Mouse (Mus musculus): ENCODE measurements around the gene Col4a3bp. TPM values are rescaled to one million over a fixed set of nuclear protein-coding genes. Genes with fewer than 3 reads are reported as not detected.
A peak's percentile ranks its signal among the peaks of the same experiment; 100 is the strongest.

Col4a3bp gene
- polyA plus RNA-seq, 1 experiment = 54.8 TPM

GRCm38 (mm10) chr13:96571016-96571361 is 28.6 kb downstream of the Col4a3bp start:
- Histone ChIP-seq H3K4me3 (replicated peaks; ENCODE audit: insufficient read depth, low read depth, low read length) (no peak overlapping the region), H3K27ac (ENCODE audit: insufficient read depth, low read length) (no peak overlapping the region), H3K4me1 (ENCODE audit: control insufficient read depth, insufficient read depth, low read length) (peaks cover 6% of the 10 kb centered on the region; the same call in 1 of the 2 replicates), H3K27me3 (ENCODE audit: control insufficient read depth, insufficient read depth, low read length) (no peaks in the 10 kb centered on the region)
- no peak for TF ChIP-seq CTCF (IDR thresholded peaks at IDR 0.05; ENCODE audit: borderline replicate concordance, insufficient read depth, low read depth, low read length)
- no peak for TF ChIP-seq POLR2A (IDR thresholded peaks at IDR 0.05; ENCODE audit: borderline replicate concordance, insufficient read depth, low read length)
- DNase-seq = no peak
- WGBS = 81% methylated on average over 6 of the region's 6 CpGs

GRCm38 (mm10) chr13:96574170-96574569 is 31.8 kb downstream of the Col4a3bp start:
- WGBS = 75% methylated on average over 2 of the region's 2 CpGs
- no peak for DNase-seq
- Histone ChIP-seq H3K27ac (ENCODE audit: insufficient read depth, low read length) (no peak overlapping the region), H3K4me1 (ENCODE audit: control insufficient read depth, insufficient read depth, low read length) (no peaks in the 10 kb centered on the region), H3K27me3 (ENCODE audit: control insufficient read depth, insufficient read depth, low read length) (no peaks in the 10 kb centered on the region), H3K4me3 (replicated peaks; ENCODE audit: insufficient read depth, low read depth, low read length) (no peak overlapping the region)
- TF ChIP-seq POLR2A (IDR thresholded peaks at IDR 0.05; ENCODE audit: borderline replicate concordance, insufficient read depth, low read length) = no peak
- TF ChIP-seq CTCF (IDR thresholded peaks at IDR 0.05; ENCODE audit: borderline replicate concordance, insufficient read depth, low read depth, low read length) = no peak

GRCm38 (mm10) chr13:96579104-96579503 is 36.7 kb downstream of the Col4a3bp start:
- Histone ChIP-seq H3K4me1 (ENCODE audit: control insufficient read depth, insufficient read depth, low read length) (no peaks in the 10 kb centered on the region), H3K27ac (ENCODE audit: insufficient read depth, low read length) (no peak overlapping the region), H3K4me3 (replicated peaks; ENCODE audit: insufficient read depth, low read depth, low read length) (no peak overlapping the region), H3K27me3 (ENCODE audit: control insufficient read depth, insufficient read depth, low read length) (no peaks in the 10 kb centered on the region)
- WGBS = 90% methylated on average over 2 of the region's 2 CpGs
- no peak for TF ChIP-seq POLR2A (IDR thresholded peaks at IDR 0.05; ENCODE audit: borderline replicate concordance, insufficient read depth, low read length)
- TF ChIP-seq CTCF (IDR thresholded peaks at IDR 0.05; ENCODE audit: borderline replicate concordance, insufficient read depth, low read depth, low read length) = no peak
- DNase-seq = no peak

- 62% methylated on average over 1 of the region's 1 CpGs for WGBS
- DNase-seq = no peak
- TF ChIP-seq CTCF (IDR thresholded peaks at IDR 0.05; ENCODE audit: borderline replicate concordance, insufficient read depth, low read depth, low read length) = no peak
- no peak for TF ChIP-seq POLR2A (IDR thresholded peaks at IDR 0.05; ENCODE audit: borderline replicate concordance, insufficient read depth, low read length)
- no peak overlapping the region for H3K4me3 ChIP-seq (replicated peaks; ENCODE audit: insufficient read depth, low read depth, low read length)
- H3K27ac ChIP-seq (ENCODE audit: insufficient read depth, low read length) = no peak overlapping the region
- no peaks in the 10 kb centered on the region for H3K4me1 ChIP-seq (ENCODE audit: control insufficient read depth, insufficient read depth, low read length)
- no peaks in the 10 kb centered on the region for H3K27me3 ChIP-seq (ENCODE audit: control insufficient read depth, insufficient read depth, low read length)
These were observed 37.6 kb downstream of the Col4a3bp start for GRCm38 (mm10) chr13:96579979-96580378.

- Histone ChIP-seq H3K4me3 (replicated peaks; ENCODE audit: insufficient read depth, low read depth, low read length) (no peak overlapping the region), H3K27ac (ENCODE audit: insufficient read depth, low read length) (no peak overlapping the region), H3K27me3 (ENCODE audit: control insufficient read depth, insufficient read depth, low read length) (no peaks in the 10 kb centered on the region), H3K4me1 (ENCODE audit: control insufficient read depth, insufficient read depth, low read length) (no peaks in the 10 kb centered on the region)
- WGBS = 99% methylated on average over 2 of the region's 2 CpGs
- DNase-seq = no peak
- no peak for TF ChIP-seq CTCF (IDR thresholded peaks at IDR 0.05; ENCODE audit: borderline replicate concordance, insufficient read depth, low read depth, low read length)
- TF ChIP-seq POLR2A (IDR thresholded peaks at IDR 0.05; ENCODE audit: borderline replicate concordance, insufficient read depth, low read length) = no peak
These were observed 41.8 kb downstream of the Col4a3bp start for GRCm38 (mm10) chr13:96584201-96584600.

- DNase-seq = no peak
- Histone ChIP-seq H3K27ac (ENCODE audit: insufficient read depth, low read length) (no peak overlapping the region), H3K27me3 (ENCODE audit: control insufficient read depth, insufficient read depth, low read length) (no peaks in the 10 kb centered on the region), H3K4me3 (replicated peaks; ENCODE audit: insufficient read depth, low read depth, low read length) (no peak overlapping the region), H3K4me1 (ENCODE audit: control insufficient read depth, insufficient read depth, low read length) (no peaks in the 10 kb centered on the region)
- no peak for TF ChIP-seq POLR2A (IDR thresholded peaks at IDR 0.05; ENCODE audit: borderline replicate concordance, insufficient read depth, low read length)
- no peak for TF ChIP-seq CTCF (IDR thresholded peaks at IDR 0.05; ENCODE audit: borderline replicate concordance, insufficient read depth, low read depth, low read length)
- 96% methylated on average over 5 of the region's 5 CpGs for WGBS
These were observed 44.1 kb downstream of the Col4a3bp start for GRCm38 (mm10) chr13:96586540-96586939.

- no peak for TF ChIP-seq POLR2A (IDR thresholded peaks at IDR 0.05; ENCODE audit: borderline replicate concordance, insufficient read depth, low read length)
- TF ChIP-seq CTCF (IDR thresholded peaks at IDR 0.05; ENCODE audit: borderline replicate concordance, insufficient read depth, low read depth, low read length) = no peak
- DNase-seq = no peak
- H3K27ac ChIP-seq (ENCODE audit: insufficient read depth, low read length) = no peak overlapping the region
- H3K27me3 ChIP-seq (ENCODE audit: control insufficient read depth, insufficient read depth, low read length) = no peaks in the 10 kb centered on the region
- 95% methylated on average over 1 of the region's 1 CpGs for WGBS
- H3K4me1 ChIP-seq (ENCODE audit: control insufficient read depth, insufficient read depth, low read length) = peaks cover 4% of the 10 kb centered on the region; the same call in 1 of the 2 replicates
- H3K4me3 ChIP-seq (replicated peaks; ENCODE audit: insufficient read depth, low read depth, low read length) = no peak overlapping the region
These were observed 46.2 kb downstream of the Col4a3bp start for GRCm38 (mm10) chr13:96588642-96589041.

GRCm38 (mm10) chr13:96593621-96594020 is 51.2 kb downstream of the Col4a3bp start:
- H3K4me1 ChIP-seq (ENCODE audit: control insufficient read depth, insufficient read depth, low read length) = peaks cover 4% of the 10 kb centered on the region; the same call in 1 of the 2 replicates
- H3K27me3 ChIP-seq (ENCODE audit: control insufficient read depth, insufficient read depth, low read length) = no peaks in the 10 kb centered on the region
- no peak overlapping the region for H3K4me3 ChIP-seq (replicated peaks; ENCODE audit: insufficient read depth, low read depth, low read length)
- H3K27ac ChIP-seq (ENCODE audit: insufficient read depth, low read length) = no peak overlapping the region
- 4% methylated on average over 1 of the region's 1 CpGs for WGBS
- TF ChIP-seq POLR2A (IDR thresholded peaks at IDR 0.05; ENCODE audit: borderline replicate concordance, insufficient read depth, low read length) (no peak), CTCF (IDR thresholded peaks at IDR 0.05; ENCODE audit: borderline replicate concordance, insufficient read depth, low read depth, low read length) (peak; percentile 53)
- DNase-seq = peak in 1 of 2 experiments; percentile 28

All from cerebellum, adult 2 months (tissue).